Mouse (Mus musculus) gastrocnemius, adult 8-10 months (tissue): Measurements from ENCODE around the gene Gramd1b. TPM values are rescaled to one million over a fixed set of nuclear protein-coding genes. Genes with fewer than 3 reads are reported as not detected.

Experiments used
- DNase-seq, 2 experiments: peaks; one replicate each; pipeline ENCODE4 v3.0.0; 2022; ENCODE audit warnings: low spot score in 2 of 2
- total RNA-seq, 4 experiments: library from RNA; stranded (reverse); gene quantifications; 2 replicates each; pipeline ENCODE4 v1.2.4; 2022

The Gramd1b gene
- total RNA-seq, 4 experiments from 2014 or later, result 3.6 to 6.0 (median 4.8) TPM

- DNase-seq, result no peak
Observed at GRCm38 (mm10) chr9:40317735-40318134, 213.4 kb downstream of the Gramd1b start.

GRCm38 (mm10) chr9:40316865-40317660 is 214.1 kb downstream of the Gramd1b start:
- DNase-seq, result peak in 1 of 2 experiments; percentile 23

- DNase-seq, result no peak
Observed at GRCm38 (mm10) chr9:40311813-40312212, 219.4 kb downstream of the Gramd1b start.

GRCm38 (mm10) chr9:40309876-40310275 is 221.3 kb downstream of the Gramd1b start:
- no peak for DNase-seq

- no peak for DNase-seq
Observed at GRCm38 (mm10) chr9:40307311-40307710, 223.9 kb downstream of the Gramd1b start.

GRCm38 (mm10) chr9:40304243-40304642 is 226.9 kb downstream of the Gramd1b start:
- no peak for DNase-seq

GRCm38 (mm10) chr9:40302375-40302774 is 228.8 kb downstream of the Gramd1b start:
- DNase-seq, result no peak

GRCm38 (mm10) chr9:40301475-40301874 is 229.7 kb downstream of the Gramd1b start:
- DNase-seq, result no peak

GRCm38 (mm10) chr9:40300018-40300989 is 230.9 kb downstream of the Gramd1b start:
- no peak for DNase-seq

- no peak for DNase-seq
Observed at GRCm38 (mm10) chr9:40299323-40299722, 231.9 kb downstream of the Gramd1b start.

- no peak for DNase-seq
Observed at GRCm38 (mm10) chr9:40297969-40298368, 233.2 kb downstream of the Gramd1b start.

- no peak for DNase-seq
Observed at GRCm38 (mm10) chr9:40296251-40296650, 234.9 kb downstream of the Gramd1b start.

GRCm38 (mm10) chr9:40294866-40295265 is 236.3 kb downstream of the Gramd1b start:
- no peak for DNase-seq

GRCm38 (mm10) chr9:40294210-40294609 is 237.0 kb downstream of the Gramd1b start:
- no peak for DNase-seq

GRCm38 (mm10) chr9:40293740-40294139 is 237.4 kb downstream of the Gramd1b start:
- no peak for DNase-seq

- no peak for DNase-seq
Observed at GRCm38 (mm10) chr9:40293286-40293685, 237.9 kb downstream of the Gramd1b start.

- DNase-seq, result no peak
Observed at GRCm38 (mm10) chr9:40292475-40292874, 238.7 kb downstream of the Gramd1b start.

GRCm38 (mm10) chr9:40282968-40283367 is 248.2 kb downstream of the Gramd1b start:
- DNase-seq, result no peak

GRCm38 (mm10) chr9:40279438-40279837 is 251.7 kb downstream of the Gramd1b start:
- no peak for DNase-seq

GRCm38 (mm10) chr9:40277671-40278070 is 253.5 kb downstream of the Gramd1b start:
- no peak for DNase-seq

- no peak for DNase-seq
Observed at GRCm38 (mm10) chr9:40275904-40276303, 255.3 kb downstream of the Gramd1b start.

- no peak for DNase-seq
Observed at GRCm38 (mm10) chr9:40272822-40273221, 258.4 kb downstream of the Gramd1b start.
